Mouse (Mus musculus) megakaryocyte, embryonic 14.5 days (primary cell): ENCODE measurements around the gene Gprc5c.

ENCODE experiments used
- FLI1 ChIP-seq: IDR thresholded peaks from 2 replicates; pipeline ENCODE4 v1.6.1; 2012; ENCODE audit warnings: low read length, inconsistent platforms, mixed read lengths
- GATA1 ChIP-seq: IDR thresholded peaks from 3 replicates; pipeline ENCODE4 v1.6.1; 2012; ENCODE audit warnings: mixed read lengths, low read length, inconsistent platforms, borderline replicate concordance

DNA sequence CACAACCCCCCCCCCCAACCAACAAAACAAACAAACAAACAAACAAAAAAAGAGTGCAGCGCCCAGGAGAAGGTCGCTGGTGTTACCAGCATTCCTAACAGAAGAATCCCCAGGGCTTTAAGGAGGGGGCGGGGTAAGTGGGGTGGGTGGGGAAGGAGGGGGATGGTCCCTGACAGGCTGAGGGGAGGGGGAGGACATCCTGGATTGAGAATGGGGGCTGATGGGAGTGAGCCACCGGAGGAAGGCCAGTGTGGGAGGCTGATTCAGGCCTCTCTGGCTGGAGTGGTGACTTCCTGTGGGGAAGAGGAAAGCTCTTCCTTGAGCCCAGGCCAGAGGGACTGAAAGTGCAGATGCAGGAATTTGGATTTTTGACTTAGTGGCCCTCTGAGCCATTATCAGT is 4.6 kb upstream of the Gprc5c start:
- TF ChIP-seq GATA1 (no peak), FLI1 (no peak)
